In genomic region chr1:51088921-51089320, GRCm38 (mm10) we compare ENCODE assay signal across 27 mouse cellular contexts.
A peak's percentile ranks its signal among the peaks of the same experiment; 100 is the strongest.
DNase-seq lines count a peak whose midpoint lies in the region; ATAC-seq and TF ChIP-seq lines count a peak whose summit lies in the region.
"Had no signal": no experiment of that assay in that cellular context is flagged by ENCODE, and none has a peak within 500 bp of the region (broad histone marks: within the 10 kb centered on the region; RNA-seq: fewer than 3 reads in every experiment).

No protein-coding gene starts in this region.

- H3K27ac ChIP-seq in lung, postnatal 0 days (ENCODE audit: low read length): no peak overlapping the region
- H3K27ac ChIP-seq: forebrain, embryonic 12.5 days; heart, adult 2 months; hindbrain, embryonic 13.5 days; layer of hippocampus, adult 2 months; left cerebral cortex, adult 2 months; liver, embryonic 12.5 days; midbrain, embryonic 12.5 days; stomach, postnatal 0 days had no signal

- no peaks in the 10 kb centered on the region for H3K27me3 ChIP-seq in lung, postnatal 0 days (replicated peaks; ENCODE audit: insufficient read depth, low read length)
- H3K27me3 ChIP-seq: forebrain, embryonic 12.5 days; heart, embryonic 12.5 days; hindbrain, embryonic 13.5 days; liver, embryonic 12.5 days; megakaryocyte, embryonic 14.5 days; midbrain, embryonic 12.5 days had no signal

- no peak overlapping the region for H3K9ac ChIP-seq in lung, postnatal 0 days (replicated peaks; ENCODE audit: low read depth)
- H3K9ac ChIP-seq: forebrain, embryonic 12.5 days; forebrain, postnatal 0 days; heart, embryonic 12.5 days; hindbrain, embryonic 13.5 days; liver, embryonic 12.5 days; liver, postnatal 0 days; midbrain, embryonic 12.5 days had no signal

- no peak overlapping the region for H3K4me3 ChIP-seq in lung, postnatal 0 days (ENCODE audit: low read depth, low read length)
- no peak overlapping the region for H3K4me3 ChIP-seq in lung, adult 2 months (replicated peaks; ENCODE audit: extremely low read depth, low read depth, low read length)
- H3K4me3 ChIP-seq: forebrain, embryonic 12.5 days; heart, adult 2 months; heart, embryonic 12.5 days; hindbrain, embryonic 13.5 days; layer of hippocampus, adult 2 months; left cerebral cortex, adult 2 months; liver, embryonic 12.5 days; megakaryocyte, embryonic 14.5 days; midbrain, embryonic 12.5 days had no signal

- no peak overlapping the region for H3K4me2 ChIP-seq in lung, postnatal 0 days (replicated peaks; ENCODE audit: low read depth, low read length)
- H3K4me2 ChIP-seq: forebrain, embryonic 12.5 days; heart, embryonic 12.5 days; hindbrain, embryonic 13.5 days; liver, embryonic 12.5 days; midbrain, embryonic 12.5 days had no signal

- TF ChIP-seq CTCF in lung, postnatal 0 days (IDR thresholded peaks at IDR 0.05): no peak
- TF ChIP-seq CTCF in lung, adult 2 months (IDR thresholded peaks at IDR 0.05; ENCODE audit: insufficient read depth, low read length): no peak

- H3K36me3 ChIP-seq in lung, postnatal 0 days (ENCODE audit: insufficient read depth, low read length): no peaks in the 10 kb centered on the region
- H3K36me3 ChIP-seq: forebrain, embryonic 12.5 days; G1E; heart, embryonic 12.5 days; hindbrain, embryonic 13.5 days; liver, embryonic 12.5 days; midbrain, embryonic 12.5 days had no signal

- ATAC-seq in lung, postnatal 0 days: peak; percentile 78
- ATAC-seq in monocyte, adult 5-6 weeks (replicated peaks; ENCODE audit: insufficient number of reproducible peaks, low FRiP score, low TSS enrichment, poor library complexity, severe bottlenecking): no peak
- ATAC-seq: forebrain, postnatal 0 days; liver, embryonic 12.5 days; liver, postnatal 0 days had no signal

- peak; percentile 81 for TF ChIP-seq EP300 in lung, postnatal 0 days (IDR thresholded peaks at IDR 0.05)

- H3K9me3 ChIP-seq in lung, postnatal 0 days (ENCODE audit: low read length): no peaks in the 10 kb centered on the region
- H3K9me3 ChIP-seq: forebrain, embryonic 12.5 days; G1E; heart, embryonic 12.5 days; hindbrain, embryonic 13.5 days; liver, embryonic 12.5 days; megakaryocyte, embryonic 14.5 days; midbrain, embryonic 12.5 days had no signal

- H3K4me1 ChIP-seq in lung, postnatal 0 days (ENCODE audit: insufficient read depth, low read depth, low read length): no peaks in the 10 kb centered on the region
- no peaks in the 10 kb centered on the region; the same call in 1 of the 2 replicates for H3K4me1 ChIP-seq in lung, adult 2 months (ENCODE audit: control insufficient read depth, insufficient read depth, low read length)
- H3K4me1 ChIP-seq: forebrain, embryonic 12.5 days; heart, embryonic 12.5 days; hindbrain, embryonic 13.5 days; liver, embryonic 12.5 days; midbrain, embryonic 12.5 days had no signal

- 46% methylated on average over 2 of the region's 2 CpGs for WGBS in lung, postnatal 0 days
- WGBS in lung, adult 2 months: 37% methylated on average over 2 of the region's 2 CpGs

- TF ChIP-seq POLR2A in lung, adult 2 months (IDR thresholded peaks at IDR 0.05; ENCODE audit: borderline replicate concordance, extremely low read depth, low read depth, low read length): no peak

- DNase-seq in lung, postnatal 0 days (ENCODE audit: low spot score): peak; percentile 40
- DNase-seq in lung, adult 2 months: no peak
- peak; percentile 79 for DNase-seq in cerebellum, adult 9-11 months
- peak; percentile 44 for DNase-seq in lung, postnatal 10 days
- no peak for DNase-seq in neural tube, embryonic 10.5 days (ENCODE audit: extremely low spot score, low spot score)
- DNase-seq in kidney, adult 9 months: no peak
- DNase-seq: adrenal gland, adult 8-10 months; forebrain, postnatal 0 days; heart, adult 2 months; heart, postnatal 4 days; kidney, adult 11 months; kidney, postnatal 36 days; liver, postnatal 0 days; right cerebral cortex, postnatal 25 days; thymus, adult 2 months; thymus, postnatal 36 days had no signal

Comparison
In these comparisons a context has a peak if more than half of its experiments do, and no peak if none do; other contexts are left out.
1. DNase-seq: peak in lung, postnatal 0 days (single experiment), cerebellum, adult 9-11 months (single experiment) and lung, postnatal 10 days (single experiment); none in lung, adult 2 months (single experiment), neural tube, embryonic 10.5 days (single experiment) and kidney, adult 9 months (single experiment).